Mouse (Mus musculus): ENCODE data around the gene Plxna3. TPM values are rescaled to one million over a fixed set of nuclear protein-coding genes. Genes with fewer than 3 reads are reported as not detected.
A peak's percentile ranks its signal among the peaks of the same experiment; 100 is the strongest.

The Plxna3 gene
- polyA plus RNA-seq, 1 experiment from 2014 or later = 11.9 TPM

DNA sequence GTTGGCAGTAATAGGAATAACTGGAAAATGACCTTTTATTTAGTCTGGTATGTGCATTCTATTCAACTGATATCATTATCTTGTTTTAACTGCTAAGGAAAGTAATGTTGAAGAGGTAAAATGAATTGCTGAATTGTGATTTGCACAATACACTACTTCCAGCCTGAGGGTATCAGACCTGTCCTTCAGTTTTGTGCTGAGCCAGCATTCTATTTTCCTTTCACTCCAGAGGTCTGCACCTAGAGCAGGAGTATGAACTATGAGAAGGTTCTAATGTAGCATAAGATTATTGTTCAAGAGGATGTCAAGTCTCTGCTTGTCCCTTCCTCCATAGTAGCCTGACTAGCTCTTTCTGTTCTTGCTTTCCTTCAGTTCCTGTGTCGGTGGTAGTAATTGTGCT is 30.5 kb upstream of the Plxna3 start:
- WGBS = 86% methylated on average over 1 of the region's 1 CpGs
- ATAC-seq (replicated peaks; ENCODE audit: low FRiP score, low TSS enrichment, low read depth) = no peak
- H3K4me1 ChIP-seq (replicated peaks; ENCODE audit: control insufficient read depth, insufficient read depth, low read length) = no peaks in the 10 kb centered on the region
- no peaks in the 10 kb centered on the region for H3K27me3 ChIP-seq (replicated peaks; ENCODE audit: control insufficient read depth, insufficient read depth, low read length)
- H3K36me3 ChIP-seq (ENCODE audit: control insufficient read depth, insufficient read depth, low read length) = peaks cover 20% of the 10 kb centered on the region; the same call in 1 of the 2 replicates
- no peak overlapping the region for H3K27ac ChIP-seq (ENCODE audit: low read depth)
- H3K4me2 ChIP-seq (ENCODE audit: low read length) = no peak overlapping the region
- DNase-seq (ENCODE audit: low spot score) = no peak
- no peak overlapping the region for H3K9ac ChIP-seq (ENCODE audit: low read length)
- H3K9me3 ChIP-seq (ENCODE audit: control insufficient read depth, low read length) = no peaks in the 10 kb centered on the region
- no peak overlapping the region for H3K4me3 ChIP-seq (ENCODE audit: low read depth, low read length)

DNA sequence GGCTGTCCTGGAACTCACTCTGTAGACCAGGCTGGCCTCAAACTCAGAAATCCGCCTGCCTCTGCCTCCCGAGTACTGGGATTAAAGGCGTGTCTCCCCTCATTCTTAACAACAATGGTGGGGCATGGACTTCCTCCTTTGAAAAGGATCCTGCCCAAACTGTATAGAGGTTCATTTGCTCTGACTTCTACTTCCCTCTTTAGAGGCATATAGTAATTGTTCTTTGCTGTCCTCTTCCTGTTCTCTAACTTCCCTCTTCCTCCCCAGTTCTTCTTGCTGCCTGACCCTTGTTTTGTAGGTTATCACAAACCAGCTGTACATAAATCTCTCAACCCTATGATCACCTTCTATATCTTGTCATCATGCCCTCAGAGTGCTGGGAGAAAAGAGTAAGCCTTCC is 29.1 kb upstream of the Plxna3 start:
- H3K9ac ChIP-seq (ENCODE audit: low read length) = no peak overlapping the region
- no peak overlapping the region for H3K4me3 ChIP-seq (ENCODE audit: low read depth, low read length)
- no peaks in the 10 kb centered on the region for H3K9me3 ChIP-seq (ENCODE audit: control insufficient read depth, low read length)
- no peaks in the 10 kb centered on the region for H3K4me1 ChIP-seq (replicated peaks; ENCODE audit: control insufficient read depth, insufficient read depth, low read length)
- H3K36me3 ChIP-seq (ENCODE audit: control insufficient read depth, insufficient read depth, low read length) = peaks cover 24% of the 10 kb centered on the region; the same call in 1 of the 2 replicates
- DNase-seq (ENCODE audit: low spot score) = no peak
- 87% methylated on average over 3 of the region's 3 CpGs for WGBS
- no peaks in the 10 kb centered on the region for H3K27me3 ChIP-seq (replicated peaks; ENCODE audit: control insufficient read depth, insufficient read depth, low read length)
- no peak overlapping the region for H3K4me2 ChIP-seq (ENCODE audit: low read length)
- no peak for ATAC-seq (replicated peaks; ENCODE audit: low FRiP score, low TSS enrichment, low read depth)
- H3K27ac ChIP-seq (ENCODE audit: low read depth) = no peak overlapping the region

DNA sequence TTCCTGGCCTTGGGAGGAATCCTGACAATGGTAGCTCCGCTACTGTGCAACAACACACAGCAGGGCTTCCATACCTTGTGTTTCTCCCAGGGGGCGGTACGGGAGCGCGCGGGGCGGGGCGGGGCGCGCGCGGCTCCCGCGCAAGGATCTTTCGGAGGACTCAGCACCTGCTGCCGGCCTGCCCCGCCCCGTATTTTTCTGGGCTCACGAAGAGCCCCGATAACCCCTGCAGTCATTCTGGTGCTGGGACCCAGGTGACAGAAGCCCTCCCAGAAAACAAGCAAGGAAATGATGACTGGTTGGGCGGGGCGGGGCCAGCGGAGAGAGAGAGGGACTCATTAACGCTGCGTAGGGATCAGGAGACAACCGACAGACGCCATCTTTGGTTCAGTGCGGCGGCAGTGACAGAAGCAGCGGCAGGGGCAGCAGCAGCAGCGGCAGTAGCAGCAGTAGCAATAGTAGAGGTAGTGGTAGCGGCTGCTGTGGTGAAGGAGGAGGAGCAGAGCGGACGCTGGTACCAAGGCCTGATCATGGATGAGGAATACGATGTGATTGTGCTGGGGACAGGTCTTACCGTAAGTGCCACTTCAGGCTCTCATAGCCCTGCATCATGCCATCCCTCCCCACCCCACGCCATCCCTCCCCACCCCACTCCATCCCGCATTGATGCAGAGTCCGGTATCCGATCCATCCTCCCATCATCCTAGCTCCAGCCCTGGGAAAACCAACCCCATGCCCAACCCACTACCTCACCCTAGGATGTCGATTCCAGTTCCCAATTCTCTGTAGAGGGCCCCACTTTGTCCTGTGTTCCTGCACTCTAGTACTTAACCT is 23.8 kb upstream of the Plxna3 start, which contains the start of gene Gdi1:
Gene Gdi1 (plus strand): TSS at position 132 of the 834 bp plus-strand sequence.
- DNase-seq (ENCODE audit: low spot score) = peak; percentile 92
- Histone ChIP-seq H3K36me3 (ENCODE audit: control insufficient read depth, insufficient read depth, low read length) (peaks cover 50% of the 10 kb centered on the region), H3K9me3 (ENCODE audit: control insufficient read depth, low read length) (no peaks in the 10 kb centered on the region), H3K27ac (ENCODE audit: low read depth) (peak within 1 kb of the TSS; percentile 75; the same call in 1 of the 2 replicates), H3K4me1 (replicated peaks; ENCODE audit: control insufficient read depth, insufficient read depth, low read length) (peaks cover 5% of the 10 kb centered on the region; the same call in 1 of the 2 replicates), H3K4me2 (ENCODE audit: low read length) (peak within 1 kb of the TSS; percentile 59), H3K9ac (ENCODE audit: low read length) (peak within 1 kb of the TSS; percentile 55), H3K4me3 (ENCODE audit: low read depth, low read length) (peak within 1 kb of the TSS; percentile 53), H3K27me3 (replicated peaks; ENCODE audit: control insufficient read depth, insufficient read depth, low read length) (no peaks in the 10 kb centered on the region)
- peak; percentile 91 for ATAC-seq (replicated peaks; ENCODE audit: low FRiP score, low TSS enrichment, low read depth)
- WGBS = 9% methylated on average over 41 of the region's 41 CpGs

DNA sequence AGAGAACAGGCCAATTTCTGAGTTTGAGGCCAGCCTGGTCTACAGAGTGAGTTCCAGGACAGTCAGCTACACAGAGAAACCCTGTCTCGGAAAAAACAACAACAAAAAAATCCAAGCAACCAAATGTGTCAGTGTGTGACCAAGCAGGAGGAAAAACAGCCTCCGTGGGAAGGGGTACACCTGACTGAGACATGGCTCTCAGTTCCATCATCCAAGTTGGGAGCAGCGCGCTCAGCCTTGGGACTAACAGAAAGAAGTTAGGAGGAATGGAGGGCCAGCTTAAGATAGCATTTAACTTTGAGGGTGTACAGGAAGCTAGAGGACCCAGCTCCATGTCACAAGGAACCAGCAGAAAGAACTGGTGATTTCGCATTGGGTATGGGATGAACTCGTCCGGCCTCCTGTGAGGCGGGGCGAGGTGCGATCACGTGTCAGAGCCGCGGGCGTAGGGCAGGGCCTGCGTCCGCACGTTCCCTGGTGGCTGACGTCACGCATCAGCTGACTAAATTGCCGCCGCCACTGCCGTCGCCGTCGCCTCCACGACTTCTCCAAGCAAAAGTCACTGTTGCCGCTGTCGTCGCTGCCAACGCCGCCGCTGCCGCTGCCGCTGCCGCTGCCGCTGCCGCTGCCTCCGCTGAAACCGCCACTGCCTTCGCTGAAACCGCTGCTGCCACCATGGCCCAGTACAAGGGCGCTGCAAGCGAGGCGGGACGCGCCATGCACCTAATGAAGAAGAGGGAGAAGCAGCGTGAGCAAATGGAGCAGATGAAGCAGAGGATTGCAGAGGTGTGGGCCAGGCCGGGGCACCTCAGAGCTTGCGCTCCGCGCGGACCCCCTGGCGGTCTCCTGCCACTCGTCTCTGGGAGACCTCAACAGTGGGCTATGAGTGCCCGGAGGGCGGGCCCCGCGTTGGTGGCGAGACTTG is 16.1 kb upstream of the Plxna3 start, which contains the start of gene Fam50a:
Gene Fam50a (plus strand): TSS at position 494 of the 925 bp plus-strand sequence.
- Histone ChIP-seq H3K4me2 (ENCODE audit: low read length) (peak within 1 kb of the TSS; percentile 57), H3K27me3 (replicated peaks; ENCODE audit: control insufficient read depth, insufficient read depth, low read length) (no peaks in the 10 kb centered on the region), H3K4me1 (replicated peaks; ENCODE audit: control insufficient read depth, insufficient read depth, low read length) (no peaks in the 10 kb centered on the region; the same call in 1 of the 2 replicates), H3K36me3 (ENCODE audit: control insufficient read depth, insufficient read depth, low read length) (peaks cover 39% of the 10 kb centered on the region), H3K9ac (ENCODE audit: low read length) (peak within 1 kb of the TSS; percentile 53), H3K4me3 (ENCODE audit: low read depth, low read length) (peak within 1 kb of the TSS; percentile 55), H3K27ac (ENCODE audit: low read depth) (peak within 1 kb of the TSS; percentile 51; the same call in 1 of the 2 replicates), H3K9me3 (ENCODE audit: control insufficient read depth, low read length) (no peaks in the 10 kb centered on the region)
- peak; percentile 95 for ATAC-seq (replicated peaks; ENCODE audit: low FRiP score, low TSS enrichment, low read depth)
- DNase-seq (ENCODE audit: low spot score) = peak; percentile 83
- 11% methylated on average over 57 of the region's 59 CpGs for WGBS

DNA sequence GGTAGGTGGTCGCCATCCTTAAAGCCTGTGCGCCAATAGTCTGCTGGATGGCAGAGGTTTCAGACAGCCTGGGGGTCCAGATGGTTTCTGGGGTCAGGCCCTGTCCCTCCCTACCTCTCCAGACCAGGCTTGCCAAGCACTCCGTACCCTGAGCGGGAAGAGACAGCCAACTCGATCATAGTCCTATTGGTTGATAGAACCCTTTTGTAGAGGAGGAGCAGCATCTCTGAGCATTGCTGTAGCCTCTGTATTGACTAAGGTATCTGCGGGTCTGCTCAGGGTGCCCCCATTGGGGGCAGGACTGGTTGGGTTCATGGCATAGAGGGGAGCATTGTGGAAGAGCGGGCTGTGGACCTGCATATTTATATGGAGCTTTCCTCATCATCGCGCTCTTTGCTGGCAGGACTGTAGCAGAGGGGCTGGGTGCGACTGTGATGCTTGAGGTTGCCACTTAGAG is 377 bp downstream of the Plxna3 start:
- Histone ChIP-seq H3K27ac (ENCODE audit: low read depth) (no peak overlapping the region), H3K4me2 (ENCODE audit: low read length) (peak overlapping the region; percentile 62), H3K9ac (ENCODE audit: low read length) (peak overlapping the region; percentile 61), H3K4me3 (ENCODE audit: low read depth, low read length) (peak overlapping the region; percentile 49), H3K36me3 (ENCODE audit: control insufficient read depth, insufficient read depth, low read length) (no peaks in the 10 kb centered on the region), H3K27me3 (replicated peaks; ENCODE audit: control insufficient read depth, insufficient read depth, low read length) (no peaks in the 10 kb centered on the region), H3K9me3 (ENCODE audit: control insufficient read depth, low read length) (no peaks in the 10 kb centered on the region), H3K4me1 (replicated peaks; ENCODE audit: control insufficient read depth, insufficient read depth, low read length) (peaks cover 10% of the 10 kb centered on the region; the same call in 1 of the 2 replicates)
- ATAC-seq (replicated peaks; ENCODE audit: low FRiP score, low TSS enrichment, low read depth) (peak; percentile 4; the same call in 1 of the 2 replicates), DNase-seq (ENCODE audit: low spot score) (no peak)
- 23% methylated on average over 9 of the region's 10 CpGs for WGBS

DNA sequence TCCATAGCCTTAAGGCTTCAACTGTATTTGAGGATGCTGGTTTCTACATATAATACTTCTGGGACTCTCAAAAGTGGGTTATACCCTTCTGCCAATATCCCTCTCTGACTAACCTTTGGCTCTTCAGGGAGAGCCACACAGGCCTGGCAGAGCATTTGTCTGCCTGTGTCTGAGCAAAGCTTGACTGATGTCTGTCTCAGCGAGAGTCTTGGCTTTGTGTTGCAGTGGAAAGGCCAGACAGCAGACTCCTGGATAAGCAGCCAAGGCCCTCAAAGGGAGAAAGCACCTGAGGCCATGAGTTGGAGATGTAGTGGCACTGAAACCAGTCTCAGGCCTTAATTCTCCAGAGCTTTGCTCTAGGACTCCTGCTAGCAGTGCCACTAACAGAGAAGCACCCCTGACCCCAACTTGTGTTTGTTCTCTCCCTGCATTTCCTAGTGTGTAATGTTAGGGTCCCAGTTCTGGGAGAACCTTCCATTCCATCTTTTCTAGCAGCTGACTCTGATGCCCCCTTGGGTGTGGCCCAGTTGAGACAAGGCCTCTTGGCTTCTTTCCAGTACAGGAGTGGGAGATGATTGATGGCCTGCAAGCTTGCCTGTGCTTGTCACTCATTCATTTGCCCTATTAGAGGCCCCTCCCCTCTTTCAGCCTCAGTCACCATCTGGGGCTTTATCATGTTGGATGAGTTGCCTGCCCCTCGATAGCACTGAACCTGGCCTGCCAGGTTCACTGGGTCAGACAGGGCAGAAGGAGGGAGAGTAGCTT is 1.5 kb downstream of the Plxna3 start:
- DNase-seq (ENCODE audit: low spot score) (peak; percentile 54), ATAC-seq (replicated peaks; ENCODE audit: low FRiP score, low TSS enrichment, low read depth) (no peak)
- Histone ChIP-seq H3K9ac (ENCODE audit: low read length) (no peak overlapping the region), H3K9me3 (ENCODE audit: control insufficient read depth, low read length) (no peaks in the 10 kb centered on the region), H3K36me3 (ENCODE audit: control insufficient read depth, insufficient read depth, low read length) (no peaks in the 10 kb centered on the region), H3K4me1 (replicated peaks; ENCODE audit: control insufficient read depth, insufficient read depth, low read length) (peaks cover 10% of the 10 kb centered on the region; the same call in 1 of the 2 replicates), H3K27me3 (replicated peaks; ENCODE audit: control insufficient read depth, insufficient read depth, low read length) (no peaks in the 10 kb centered on the region), H3K27ac (ENCODE audit: low read depth) (no peak overlapping the region), H3K4me2 (ENCODE audit: low read length) (peak overlapping the region; percentile 62), H3K4me3 (ENCODE audit: low read depth, low read length) (0 out of 2 replicates have a peak overlapping the region, but pooled peaks have one; percentile 49)
- WGBS = 42% methylated on average over 2 of the region's 2 CpGs

DNA sequence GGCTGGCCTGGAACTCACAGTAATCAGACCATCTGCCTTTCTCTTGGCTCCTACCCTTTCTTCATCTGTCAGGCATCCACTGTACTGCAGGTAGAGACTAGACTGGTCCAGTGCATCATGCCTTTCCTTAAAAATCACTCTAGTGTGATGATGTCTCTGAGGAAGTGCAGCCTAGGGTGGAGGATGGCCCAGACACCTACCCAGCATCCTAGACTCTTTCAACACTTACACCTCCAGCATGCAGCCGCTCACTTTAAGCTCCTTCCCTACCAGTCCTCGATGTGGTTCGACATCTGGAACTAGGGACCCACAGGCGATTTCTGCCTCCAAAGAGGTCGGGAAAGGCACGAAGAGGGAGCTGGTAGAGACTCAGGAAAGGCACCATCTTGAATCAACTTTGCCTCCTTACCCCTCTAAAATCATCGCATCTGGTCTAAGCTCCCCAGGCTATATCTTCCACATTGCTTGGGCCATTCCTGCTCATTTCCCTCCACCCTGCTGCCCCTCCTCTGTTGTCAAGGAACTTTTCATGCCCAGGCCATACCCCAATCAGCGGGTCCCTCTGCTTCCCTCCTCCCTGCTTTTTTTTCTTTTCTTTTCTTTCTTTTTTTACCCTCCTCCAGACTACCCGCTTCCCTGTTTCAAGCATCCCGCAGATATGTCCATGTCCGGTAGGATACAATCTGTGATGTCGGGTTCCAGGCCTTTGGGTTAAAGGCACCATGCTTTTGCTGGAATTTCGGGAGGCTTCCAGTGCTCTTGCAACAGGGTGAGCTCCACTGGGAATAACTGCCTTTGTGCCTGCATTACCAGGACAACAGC is 24.0 kb downstream of the Plxna3 start:
- no peaks in the 10 kb centered on the region for H3K9me3 ChIP-seq (ENCODE audit: control insufficient read depth, low read length)
- ATAC-seq (replicated peaks; ENCODE audit: low FRiP score, low TSS enrichment, low read depth) (peak; percentile 62), DNase-seq (ENCODE audit: low spot score) (no peak)
- H3K4me3 ChIP-seq (ENCODE audit: low read depth, low read length) = peak overlapping the region; percentile 47
- peak overlapping the region; percentile 59 for H3K4me2 ChIP-seq (ENCODE audit: low read length)
- WGBS = 22% methylated on average over 13 of the region's 13 CpGs
- H3K27ac ChIP-seq (ENCODE audit: low read depth) = peak overlapping the region; percentile 9; the same call in 1 of the 2 replicates
- H3K9ac ChIP-seq (ENCODE audit: low read length) = peak overlapping the region; percentile 43
- no peaks in the 10 kb centered on the region for H3K36me3 ChIP-seq (ENCODE audit: control insufficient read depth, insufficient read depth, low read length)
- H3K27me3 ChIP-seq (replicated peaks; ENCODE audit: control insufficient read depth, insufficient read depth, low read length) = no peaks in the 10 kb centered on the region
- H3K4me1 ChIP-seq (replicated peaks; ENCODE audit: control insufficient read depth, insufficient read depth, low read length) = no peaks in the 10 kb centered on the region
